Mouse (Mus musculus): ENCODE data around the gene L3mbtl1. TPM values are rescaled to one million over a fixed set of nuclear protein-coding genes. Genes with fewer than 3 reads are reported as not detected.

Gene L3mbtl1
- polyA plus RNA-seq, 1 experiment from 2014 or later: 0.11 TPM

- peak overlapping the region; percentile 18 for H3K4me3 ChIP-seq (replicated peaks)
- ATAC-seq (ENCODE audit: low FRiP score): no peak
- no peaks in the 10 kb centered on the region for H3K9me3 ChIP-seq
Measured at GRCm38 (mm10) chr2:162948221-162948620, 4.9 kb downstream of the L3mbtl1 start.

GRCm38 (mm10) chr2:162950776-162951175, 7.5 kb downstream of the L3mbtl1 start:
- Histone ChIP-seq H3K4me3 (replicated peaks) (no peak overlapping the region), H3K27ac (no peak overlapping the region), H3K36me3 (replicated peaks) (no peaks in the 10 kb centered on the region), H3K4me1 (no peaks in the 10 kb centered on the region), H3K27me3 (0 out of 2 replicates have a peak, but pooled peaks cover 3% of the 10 kb centered on the region), H3K4me2 (no peak overlapping the region), H3K9me3 (no peaks in the 10 kb centered on the region), H3K9ac (no peak overlapping the region)
- WGBS: 83% methylated on average over 2 of the region's 2 CpGs
- ATAC-seq (ENCODE audit: low FRiP score): no peak

More at GRCm38 (mm10) chr2:162948221-162948620, 4.9 kb downstream of the L3mbtl1 start:
- no peak overlapping the region for H3K9ac ChIP-seq
- H3K36me3 ChIP-seq (replicated peaks): no peaks in the 10 kb centered on the region
- peaks cover 20% of the 10 kb centered on the region for H3K27me3 ChIP-seq
- 72% methylated on average over 14 of the region's 14 CpGs for WGBS
- H3K4me2 ChIP-seq: peak overlapping the region; percentile 42
- H3K4me1 ChIP-seq: peaks cover 9% of the 10 kb centered on the region
- no peak overlapping the region for H3K27ac ChIP-seq

GRCm38 (mm10) chr2:162956843-162957242, 13.6 kb downstream of the L3mbtl1 start:
- H3K27ac ChIP-seq: no peak overlapping the region
- no peak overlapping the region for H3K4me3 ChIP-seq (replicated peaks)
- no peaks in the 10 kb centered on the region for H3K36me3 ChIP-seq (replicated peaks)
- ATAC-seq (ENCODE audit: low FRiP score): no peak
- H3K4me2 ChIP-seq: no peak overlapping the region
- H3K9ac ChIP-seq: no peak overlapping the region
- H3K27me3 ChIP-seq: no peaks in the 10 kb centered on the region
- no peaks in the 10 kb centered on the region for H3K9me3 ChIP-seq
- H3K4me1 ChIP-seq: no peaks in the 10 kb centered on the region
- 96% methylated on average over 2 of the region's 2 CpGs for WGBS

GRCm38 (mm10) chr2:162961321-162961720, 18.0 kb downstream of the L3mbtl1 start:
- Histone ChIP-seq H3K9ac (no peak overlapping the region), H3K36me3 (replicated peaks) (no peaks in the 10 kb centered on the region), H3K4me1 (no peaks in the 10 kb centered on the region), H3K4me3 (replicated peaks) (no peak overlapping the region), H3K27me3 (no peaks in the 10 kb centered on the region), H3K4me2 (no peak overlapping the region), H3K27ac (no peak overlapping the region), H3K9me3 (no peaks in the 10 kb centered on the region)
- WGBS: 71% methylated on average over 8 of the region's 10 CpGs
- no peak for ATAC-seq (ENCODE audit: low FRiP score)

GRCm38 (mm10) chr2:162966734-162967133, 23.5 kb downstream of the L3mbtl1 start:
- Histone ChIP-seq H3K9me3 (no peaks in the 10 kb centered on the region), H3K27me3 (no peaks in the 10 kb centered on the region), H3K36me3 (replicated peaks) (no peaks in the 10 kb centered on the region), H3K27ac (no peak overlapping the region), H3K4me2 (no peak overlapping the region), H3K9ac (no peak overlapping the region), H3K4me1 (no peaks in the 10 kb centered on the region; the same call in 1 of the 2 replicates), H3K4me3 (replicated peaks) (no peak overlapping the region)
- ATAC-seq (ENCODE audit: low FRiP score): no peak
- WGBS: 94% methylated on average over 2 of the region's 2 CpGs

- no peak overlapping the region for H3K4me3 ChIP-seq (replicated peaks)
- no peak for ATAC-seq (ENCODE audit: low FRiP score)
- H3K4me2 ChIP-seq: no peak overlapping the region
- peaks cover 2% of the 10 kb centered on the region for H3K4me1 ChIP-seq
- WGBS: 10% methylated on average over 5 of the region's 5 CpGs
- H3K36me3 ChIP-seq (replicated peaks): no peaks in the 10 kb centered on the region
- H3K9me3 ChIP-seq: no peaks in the 10 kb centered on the region
- H3K27me3 ChIP-seq: no peaks in the 10 kb centered on the region
- H3K9ac ChIP-seq: no peak overlapping the region
- H3K27ac ChIP-seq: no peak overlapping the region
Measured at GRCm38 (mm10) chr2:162968357-162968756, 25.1 kb downstream of the L3mbtl1 start.

- Histone ChIP-seq H3K4me3 (replicated peaks) (no peak overlapping the region), H3K9ac (no peak overlapping the region), H3K27ac (no peak overlapping the region), H3K4me2 (no peak overlapping the region), H3K9me3 (no peaks in the 10 kb centered on the region), H3K36me3 (replicated peaks) (no peaks in the 10 kb centered on the region), H3K4me1 (peaks cover 10% of the 10 kb centered on the region), H3K27me3 (no peaks in the 10 kb centered on the region)
- no peak for ATAC-seq (ENCODE audit: low FRiP score)
- 84% methylated on average over 3 of the region's 3 CpGs for WGBS
Measured at GRCm38 (mm10) chr2:162969101-162969500, 25.8 kb downstream of the L3mbtl1 start.

GRCm38 (mm10) chr2:162970896-162971295, 27.6 kb downstream of the L3mbtl1 start:
- Histone ChIP-seq H3K27me3 (no peaks in the 10 kb centered on the region), H3K9ac (no peak overlapping the region), H3K4me3 (replicated peaks) (no peak overlapping the region), H3K27ac (no peak overlapping the region), H3K4me2 (no peak overlapping the region), H3K36me3 (replicated peaks) (no peaks in the 10 kb centered on the region), H3K9me3 (no peaks in the 10 kb centered on the region), H3K4me1 (peaks cover 16% of the 10 kb centered on the region)
- WGBS: 90% methylated on average over 6 of the region's 6 CpGs
- no peak for ATAC-seq (ENCODE audit: low FRiP score)

GRCm38 (mm10) chr2:162972752-162973151, 29.5 kb downstream of the L3mbtl1 start:
- no peak for ATAC-seq (ENCODE audit: low FRiP score)
- no peaks in the 10 kb centered on the region for H3K9me3 ChIP-seq
- no peaks in the 10 kb centered on the region for H3K36me3 ChIP-seq (replicated peaks)
- no peak overlapping the region for H3K9ac ChIP-seq
- 80% methylated on average over 7 of the region's 7 CpGs for WGBS
- H3K4me3 ChIP-seq (replicated peaks): no peak overlapping the region
- H3K4me2 ChIP-seq: no peak overlapping the region
- no peaks in the 10 kb centered on the region for H3K27me3 ChIP-seq
- H3K27ac ChIP-seq: no peak overlapping the region
- peaks cover 16% of the 10 kb centered on the region for H3K4me1 ChIP-seq

- no peaks in the 10 kb centered on the region for H3K9me3 ChIP-seq
Measured at GRCm38 (mm10) chr2:162973206-162973605, 29.9 kb downstream of the L3mbtl1 start.

GRCm38 (mm10) chr2:162973637-162974036, 30.4 kb downstream of the L3mbtl1 start:
- Histone ChIP-seq H3K36me3 (replicated peaks) (no peaks in the 10 kb centered on the region), H3K9ac (no peak overlapping the region), H3K27me3 (no peaks in the 10 kb centered on the region), H3K4me3 (replicated peaks) (no peak overlapping the region), H3K9me3 (no peaks in the 10 kb centered on the region), H3K4me1 (peaks cover 16% of the 10 kb centered on the region), H3K27ac (no peak overlapping the region), H3K4me2 (no peak overlapping the region)
- ATAC-seq (ENCODE audit: low FRiP score): no peak
- 20% methylated on average over 11 of the region's 11 CpGs for WGBS

More at GRCm38 (mm10) chr2:162973206-162973605, 29.9 kb downstream of the L3mbtl1 start:
- peaks cover 16% of the 10 kb centered on the region for H3K4me1 ChIP-seq
- no peak overlapping the region for H3K9ac ChIP-seq
- H3K4me3 ChIP-seq (replicated peaks): no peak overlapping the region
- no peak for ATAC-seq (ENCODE audit: low FRiP score)
- no peak overlapping the region for H3K27ac ChIP-seq
- 76% methylated on average over 5 of the region's 5 CpGs for WGBS
- no peak overlapping the region for H3K4me2 ChIP-seq
- H3K27me3 ChIP-seq: no peaks in the 10 kb centered on the region
- no peaks in the 10 kb centered on the region for H3K36me3 ChIP-seq (replicated peaks)

- Histone ChIP-seq H3K27me3 (no peaks in the 10 kb centered on the region), H3K4me2 (no peak overlapping the region), H3K4me3 (replicated peaks) (no peak overlapping the region), H3K9ac (no peak overlapping the region), H3K4me1 (peaks cover 16% of the 10 kb centered on the region), H3K36me3 (replicated peaks) (no peaks in the 10 kb centered on the region), H3K27ac (0 out of 2 replicates have a peak overlapping the region, but pooled peaks have one; percentile 31), H3K9me3 (no peaks in the 10 kb centered on the region)
- ATAC-seq (ENCODE audit: low FRiP score): no peak
- 80% methylated on average over 11 of the region's 11 CpGs for WGBS
Measured at GRCm38 (mm10) chr2:162975157-162975775, 32.0 kb downstream of the L3mbtl1 start.

- Histone ChIP-seq H3K36me3 (replicated peaks) (no peaks in the 10 kb centered on the region), H3K27ac (no peak overlapping the region), H3K27me3 (no peaks in the 10 kb centered on the region), H3K9ac (no peak overlapping the region), H3K9me3 (no peaks in the 10 kb centered on the region), H3K4me1 (peaks cover 16% of the 10 kb centered on the region), H3K4me2 (no peak overlapping the region), H3K4me3 (replicated peaks) (no peak overlapping the region)
- WGBS: 67% methylated on average over 4 of the region's 4 CpGs
- ATAC-seq (ENCODE audit: low FRiP score): no peak
Measured at GRCm38 (mm10) chr2:162976001-162976400, 32.7 kb downstream of the L3mbtl1 start.

Measured in forebrain, embryonic 12.5 days (tissue).